Mouse (Mus musculus) liver, postnatal 0 days (tissue): ENCODE measurements around the gene Rps15.
A peak's percentile ranks its signal among the peaks of the same experiment; 100 is the strongest.

Experiments
- CTCF ChIP-seq: sonication (generic); IDR thresholded peaks from 2 replicates; pipeline ENCODE4 v1.5.1; 2016; ENCODE audit warnings: antibody characterized with exemption, low read depth
- EP300 ChIP-seq: IDR thresholded peaks from 2 replicates; pipeline ENCODE4 v1.6.1; 2016; ENCODE audit warnings: antibody characterized with exemption, low read depth, mild to moderate bottlenecking

GRCm38 (mm10) chr10:80264341-80265148, 27.7 kb upstream of the Rps15 start:
- TF ChIP-seq CTCF (no peak), EP300 (peak; percentile 72; the same call in 1 of the 2 replicates)
